Mouse (Mus musculus) bone marrow macrophage, adult 2 months (primary cell): ENCODE data around the gene Cbarp.

Experiments
- CTCF ChIP-seq: IDR thresholded peaks from 2 replicates; pipeline ENCODE4 v1.5.1; 2012; ENCODE audit warnings: low read depth, mild to moderate bottlenecking, low read length, moderate library complexity
- POLR2A ChIP-seq: IDR thresholded peaks from 2 replicates; pipeline ENCODE4 v1.6.1; 2012; ENCODE audit warnings: mild to moderate bottlenecking, low read depth, low read length, borderline replicate concordance

DNA sequence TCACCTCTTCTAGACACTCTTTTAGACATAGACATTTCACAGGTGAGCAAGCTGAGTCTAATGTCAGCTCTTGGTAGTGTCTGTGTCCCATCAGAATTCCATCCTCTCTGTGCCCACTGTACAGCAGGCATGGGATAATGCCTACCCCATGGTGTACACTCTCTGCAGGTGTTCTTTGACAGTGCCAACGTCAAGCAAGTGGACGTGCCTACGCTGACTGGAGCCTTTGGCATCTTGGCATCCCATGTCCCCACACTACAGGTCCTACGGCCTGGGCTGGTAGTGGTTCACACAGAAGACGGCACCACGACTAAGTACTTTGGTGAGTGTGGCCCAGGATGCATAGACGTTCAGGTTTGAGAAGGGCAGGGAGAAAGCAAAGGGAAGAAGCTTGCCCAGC is 3.0 kb upstream of the Cbarp start:
- no peak for TF ChIP-seq CTCF
- no peak for TF ChIP-seq POLR2A
